Mouse (Mus musculus) lung, embryonic 15.5 days (tissue): Measurements from ENCODE around the gene Dusp15. TPM values are rescaled to one million over a fixed set of nuclear protein-coding genes. Genes with fewer than 3 reads are reported as not detected.
A peak's percentile ranks its signal among the peaks of the same experiment; 100 is the strongest.

Experiments used
- ATAC-seq: fragments of 200-750 bp; cut with Nextera tagmentation; 2 replicates; pipeline ENCODE4 v1.8.0; 2017; ENCODE audit warnings: moderate number of reproducible peaks, borderline replicate concordance; ENCODE audit not compliant: low FRiP score, low TSS enrichment; ENCODE audit errors: extremely low read depth
- H3K27ac ChIP-seq: fragments of 300-500 bp; sonication (generic); 2 replicates; pipeline ENCODE4 v1.5.1; 2015; ENCODE audit warnings: moderate library complexity, mild to moderate bottlenecking, inconsistent platforms
- H3K27me3 ChIP-seq: fragments of 300-500 bp; sonication (generic); 2 replicates; pipeline ENCODE4 v1.6.1; 2015; ENCODE audit warnings: inconsistent platforms
- H3K36me3 ChIP-seq: fragments of 300-500 bp; sonication (generic); 2 replicates; pipeline ENCODE4 v1.6.1; 2015; ENCODE audit warnings: inconsistent platforms
- H3K4me1 ChIP-seq: fragments of 300-500 bp; sonication (generic); 2 replicates; pipeline ENCODE4 v1.6.1; 2015; ENCODE audit warnings: inconsistent platforms
- H3K4me2 ChIP-seq: fragments of 300-500 bp; sonication (generic); 2 replicates; pipeline ENCODE4 v1.6.1; 2015; ENCODE audit warnings: inconsistent platforms, mild to moderate bottlenecking, moderate library complexity
- H3K4me3 ChIP-seq: fragments of 300-500 bp; sonication (generic); 2 replicates; pipeline ENCODE4 v1.5.1; 2015; ENCODE audit warnings: mild to moderate bottlenecking, inconsistent platforms
- H3K9ac ChIP-seq: fragments of 300-500 bp; sonication (generic); 2 replicates; pipeline ENCODE4 v1.6.1; 2015; ENCODE audit warnings: inconsistent platforms
- H3K9me3 ChIP-seq: fragments of 300-500 bp; sonication (generic); 2 replicates; pipeline ENCODE4 v1.6.1; 2016; ENCODE audit warnings: inconsistent platforms
- WGBS: fragments of 180-500 bp; shearing (Covaris S2); methylation state at CpG from one replicate; pipeline ENCODE4 v1.1.7; 2015; 5-methylcytosine and 5-hydroxymethylcytosine counted together
- polyA plus RNA-seq: library from polyadenylated mRNA; unstranded; fragments of >200 nt; fragmentation: Nextera tagmentation; extraction: Ambion mirVana; gene quantifications from 2 replicates; pipeline ENCODE4 v1.2.1, GENCODE M21; 2015

The Dusp15 gene
- 0.13 and 0.30 TPM in 2 replicates for polyA plus RNA-seq

- peak; percentile 56 for ATAC-seq
- 1% methylated on average over 43 of the region's 54 CpGs for WGBS
- Histone ChIP-seq H3K36me3 (no peaks in the 10 kb centered on the region), H3K27me3 (peaks cover 83% of the 10 kb centered on the region), H3K9ac (peak within 1 kb of the TSS; percentile 47), H3K27ac (no peak within 1 kb of the TSS), H3K9me3 (no peaks in the 10 kb centered on the region), H3K4me1 (peaks cover 11% of the 10 kb centered on the region; the same call in 1 of the 2 replicates), H3K4me2 (peak within 1 kb of the TSS; percentile 97), H3K4me3 (peak within 1 kb of the TSS; percentile 55)
Measured at GRCm38 (mm10) chr2:152951065-152951849, at the start of gene Dusp15. Gene Dusp15 (minus strand): TSS chr2:152951698.

GRCm38 (mm10) chr2:152997046-152997445 is 45.5 kb upstream of the Dusp15 start:
- 57% methylated on average over 4 of the region's 4 CpGs for WGBS
- H3K4me1 ChIP-seq = no peaks in the 10 kb centered on the region
- no peaks in the 10 kb centered on the region for H3K9me3 ChIP-seq

GRCm38 (mm10) chr2:152991529-152991928 is 40.0 kb upstream of the Dusp15 start:
- Histone ChIP-seq H3K9ac (no peak overlapping the region), H3K4me3 (no peak overlapping the region), H3K9me3 (no peaks in the 10 kb centered on the region), H3K36me3 (no peaks in the 10 kb centered on the region), H3K4me1 (no peaks in the 10 kb centered on the region), H3K27ac (no peak overlapping the region), H3K27me3 (no peaks in the 10 kb centered on the region), H3K4me2 (no peak overlapping the region)
- ATAC-seq = no peak
- WGBS = 77% methylated on average over 9 of the region's 9 CpGs

More at GRCm38 (mm10) chr2:152997046-152997445, 45.5 kb upstream of the Dusp15 start:
- Histone ChIP-seq H3K4me2 (no peak overlapping the region), H3K27ac (no peak overlapping the region), H3K4me3 (no peak overlapping the region), H3K27me3 (no peaks in the 10 kb centered on the region), H3K9ac (no peak overlapping the region), H3K36me3 (no peaks in the 10 kb centered on the region)
- ATAC-seq = no peak

DNA sequence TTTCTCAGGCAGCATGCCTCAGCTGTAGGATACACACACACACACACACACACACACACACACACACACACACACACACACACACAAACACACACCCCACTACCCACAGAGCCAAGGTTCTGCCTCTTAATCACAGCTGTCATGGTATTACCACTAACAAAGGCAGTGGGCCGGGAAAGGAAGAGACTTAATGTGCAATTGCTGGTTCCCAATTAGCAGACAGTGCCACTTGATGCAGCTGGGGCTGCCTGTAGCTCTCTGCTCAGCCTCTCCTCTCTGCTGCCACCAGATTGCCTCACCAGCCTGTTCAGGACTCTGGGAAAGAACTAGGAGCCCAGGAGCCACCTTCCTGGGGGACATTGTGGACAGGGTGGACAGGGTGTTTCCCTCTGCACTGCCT is 34.1 kb upstream of the Dusp15 start:
- H3K27me3 ChIP-seq = no peaks in the 10 kb centered on the region
- H3K4me3 ChIP-seq = no peak overlapping the region
- no peak for ATAC-seq
- no peak overlapping the region for H3K27ac ChIP-seq
- H3K9me3 ChIP-seq = no peaks in the 10 kb centered on the region
- H3K9ac ChIP-seq = no peak overlapping the region
- no peak overlapping the region for H3K4me2 ChIP-seq
- no peaks in the 10 kb centered on the region for H3K36me3 ChIP-seq
- 47% methylated on average over 1 of the region's 1 CpGs for WGBS
- H3K4me1 ChIP-seq = no peaks in the 10 kb centered on the region

- Histone ChIP-seq H3K9me3 (no peaks in the 10 kb centered on the region), H3K4me2 (no peak overlapping the region), H3K36me3 (no peaks in the 10 kb centered on the region), H3K27ac (no peak overlapping the region), H3K9ac (no peak overlapping the region), H3K4me3 (no peak overlapping the region), H3K27me3 (no peaks in the 10 kb centered on the region), H3K4me1 (no peaks in the 10 kb centered on the region)
- ATAC-seq = no peak
- WGBS = 58% methylated on average over 3 of the region's 3 CpGs
Measured at GRCm38 (mm10) chr2:152976991-152977390, 25.5 kb upstream of the Dusp15 start.

DNA sequence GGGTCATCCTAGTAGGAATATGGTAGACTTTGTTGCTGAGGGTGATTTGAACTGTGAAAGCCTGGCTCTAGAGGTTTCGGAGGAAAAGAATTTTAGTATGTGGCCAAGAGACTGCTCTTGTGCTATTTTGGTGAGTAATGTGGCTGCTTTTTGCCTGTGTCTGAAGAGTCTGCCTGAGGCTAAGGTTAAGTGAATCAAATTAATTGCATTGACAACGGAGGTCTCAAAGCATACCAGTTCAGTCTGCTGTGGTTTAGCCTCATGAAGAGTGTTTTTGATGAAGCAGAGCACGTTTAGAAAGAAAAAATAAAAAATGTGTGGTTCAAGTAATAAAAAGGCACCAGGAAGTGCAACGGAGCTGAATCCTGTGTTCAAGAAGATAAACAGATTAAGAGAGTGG is 14.1 kb upstream of the Dusp15 start:
- no peak for ATAC-seq
- WGBS = 69% methylated on average over 4 of the region's 4 CpGs
- no peaks in the 10 kb centered on the region for H3K36me3 ChIP-seq
- H3K4me3 ChIP-seq = no peak overlapping the region
- H3K27ac ChIP-seq = no peak overlapping the region
- H3K9ac ChIP-seq = no peak overlapping the region
- H3K4me1 ChIP-seq = peaks cover 4% of the 10 kb centered on the region; the same call in 1 of the 2 replicates
- H3K9me3 ChIP-seq = no peaks in the 10 kb centered on the region
- H3K4me2 ChIP-seq = no peak overlapping the region
- no peaks in the 10 kb centered on the region for H3K27me3 ChIP-seq

GRCm38 (mm10) chr2:152962091-152962793 is 10.7 kb upstream of the Dusp15 start, which contains the start of gene Ttll9:
Gene Ttll9 (plus strand): TSS chr2:152962485.
- Histone ChIP-seq H3K9ac (peak within 1 kb of the TSS; percentile 23; the same call in 1 of the 2 replicates), H3K4me3 (peak within 1 kb of the TSS; percentile 49), H3K27ac (no peak within 1 kb of the TSS), H3K9me3 (no peaks in the 10 kb centered on the region), H3K27me3 (peaks cover 10% of the 10 kb centered on the region; the same call in 1 of the 2 replicates), H3K4me1 (peaks cover 4% of the 10 kb centered on the region; the same call in 1 of the 2 replicates), H3K4me2 (peak within 1 kb of the TSS; percentile 90), H3K36me3 (no peaks in the 10 kb centered on the region)
- WGBS = 2% methylated on average over 34 of the region's 34 CpGs
- peak; percentile 93 for ATAC-seq

GRCm38 (mm10) chr2:152958116-152958515 is 6.6 kb upstream of the Dusp15 start:
- Histone ChIP-seq H3K27me3 (peaks cover 36% of the 10 kb centered on the region), H3K4me3 (no peak overlapping the region), H3K4me2 (no peak overlapping the region), H3K9ac (no peak overlapping the region), H3K27ac (no peak overlapping the region), H3K4me1 (peaks cover 4% of the 10 kb centered on the region; the same call in 1 of the 2 replicates), H3K9me3 (no peaks in the 10 kb centered on the region), H3K36me3 (no peaks in the 10 kb centered on the region)
- ATAC-seq = no peak
- 74% methylated on average over 3 of the region's 3 CpGs for WGBS

DNA sequence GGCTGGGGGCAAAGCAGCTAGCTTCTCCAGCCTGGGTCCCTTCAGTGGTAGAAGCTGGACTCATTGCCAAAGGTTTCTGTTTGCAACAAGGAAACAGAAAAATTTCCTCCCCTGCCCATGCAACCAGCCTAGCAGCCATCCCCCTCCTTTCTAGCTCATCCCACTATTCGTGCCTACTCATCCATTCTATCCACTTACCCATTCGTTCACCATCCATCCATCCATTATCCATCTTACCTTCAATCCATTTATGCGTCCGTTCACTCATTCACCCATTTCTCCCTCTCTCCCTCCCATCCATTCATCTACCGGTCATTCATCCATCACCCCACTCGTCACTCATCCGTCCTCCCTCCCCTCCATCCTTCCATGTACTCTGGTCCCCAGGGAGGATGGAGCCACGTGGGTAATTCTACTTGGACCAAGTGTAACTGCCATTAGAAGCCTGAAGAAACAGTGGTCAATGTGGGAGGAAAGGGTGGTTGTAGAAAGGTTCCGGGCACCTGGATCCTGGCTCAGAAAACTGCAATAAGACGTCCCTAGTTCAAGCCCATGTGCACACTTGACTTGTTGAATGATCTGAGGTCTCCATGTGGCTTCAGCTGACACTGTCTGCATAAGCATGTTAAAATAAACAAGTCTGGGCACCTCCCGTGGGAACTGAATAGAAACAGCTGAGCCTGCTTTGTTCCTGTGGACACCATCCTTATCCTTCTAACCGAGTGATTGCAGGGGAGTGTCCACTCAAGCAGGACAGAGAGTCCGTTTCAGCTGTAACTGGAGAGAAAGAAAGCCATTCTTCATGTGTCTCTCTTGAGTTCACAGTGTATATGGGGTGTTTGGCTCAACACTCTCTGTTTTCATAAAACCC is 587 bp upstream of the Dusp15 start:
- Histone ChIP-seq H3K27me3 (peaks cover 84% of the 10 kb centered on the region), H3K4me3 (peak overlapping the region; percentile 55), H3K4me2 (peak overlapping the region; percentile 97), H3K9me3 (no peaks in the 10 kb centered on the region), H3K4me1 (peaks cover 11% of the 10 kb centered on the region; the same call in 1 of the 2 replicates), H3K36me3 (no peaks in the 10 kb centered on the region), H3K9ac (peak overlapping the region; percentile 47), H3K27ac (no peak overlapping the region)
- 16% methylated on average over 13 of the region's 13 CpGs for WGBS
- ATAC-seq = no peak

- WGBS = 43% methylated on average over 11 of the region's 11 CpGs
- ATAC-seq = no peak
- peaks cover 90% of the 10 kb centered on the region for H3K27me3 ChIP-seq
- H3K9ac ChIP-seq = no peak overlapping the region
- H3K27ac ChIP-seq = no peak overlapping the region
- no peaks in the 10 kb centered on the region for H3K9me3 ChIP-seq
- H3K36me3 ChIP-seq = no peaks in the 10 kb centered on the region
- H3K4me2 ChIP-seq = peak overlapping the region; percentile 97; the same call in 1 of the 2 replicates
- peaks cover 11% of the 10 kb centered on the region; the same call in 1 of the 2 replicates for H3K4me1 ChIP-seq
- no peak overlapping the region for H3K4me3 ChIP-seq
Measured at GRCm38 (mm10) chr2:152950358-152951064, 987 bp downstream of the Dusp15 start.
